Mouse (Mus musculus): Measurements from ENCODE around the gene Gvin1.
"Not testable (repeated sequence)": the region's sequence is repeated elsewhere in the genome, so short reads cannot be mapped to it uniquely, and the experiment has no call there.

The Gvin1 gene

DNA sequence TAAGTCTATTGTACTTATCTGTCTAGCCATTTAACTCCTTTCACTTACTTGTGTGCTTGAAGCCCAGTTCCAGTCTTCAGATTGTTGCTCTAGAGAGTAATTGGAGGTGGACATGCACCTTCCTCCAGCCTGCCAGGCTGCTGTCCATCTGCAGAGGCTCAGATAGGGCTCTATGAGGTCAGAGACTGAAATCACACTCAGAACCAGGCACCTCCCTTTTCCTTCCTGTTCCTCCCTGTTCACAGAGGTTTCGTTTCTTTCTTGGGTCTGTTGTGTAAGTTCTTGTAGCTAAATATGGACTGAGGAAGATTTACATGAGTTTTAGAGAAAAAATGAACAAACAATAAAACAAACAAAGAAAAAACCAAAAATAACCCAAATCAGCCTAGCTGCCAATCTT, at the start of gene Gvin1:
Gene Gvin1, minus strand, starts transcription at position 150 of the 400 bp plus-strand sequence.
- DNase-seq (ENCODE audit: low read depth) = not testable (repeated sequence)

- DNase-seq (ENCODE audit: low read depth) = no peak
These were observed 36.9 kb upstream of the Gvin1 start for GRCm38 (mm10) chr7:106251844-106252517.

DNA sequence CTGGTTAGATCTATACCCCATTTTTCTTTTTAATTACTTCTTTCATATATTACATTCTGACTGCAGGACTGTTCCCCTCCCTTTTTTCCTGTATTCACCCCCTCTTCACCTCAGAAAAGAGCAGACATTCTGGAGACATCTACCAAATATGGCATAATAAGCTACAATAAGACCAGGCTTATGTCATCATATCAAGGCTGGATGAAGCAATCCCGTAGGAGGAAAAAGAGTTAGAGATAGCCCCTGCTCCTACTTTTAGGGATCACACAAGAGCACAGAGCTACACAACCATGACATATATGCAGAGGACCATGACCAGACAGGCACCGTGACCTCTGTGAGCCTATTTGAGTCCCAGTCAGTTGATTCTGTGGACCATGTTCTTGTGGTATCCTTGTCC, 33.8 kb upstream of the Gvin1 start:
- DNase-seq (ENCODE audit: low read depth) = no peak

DNA sequence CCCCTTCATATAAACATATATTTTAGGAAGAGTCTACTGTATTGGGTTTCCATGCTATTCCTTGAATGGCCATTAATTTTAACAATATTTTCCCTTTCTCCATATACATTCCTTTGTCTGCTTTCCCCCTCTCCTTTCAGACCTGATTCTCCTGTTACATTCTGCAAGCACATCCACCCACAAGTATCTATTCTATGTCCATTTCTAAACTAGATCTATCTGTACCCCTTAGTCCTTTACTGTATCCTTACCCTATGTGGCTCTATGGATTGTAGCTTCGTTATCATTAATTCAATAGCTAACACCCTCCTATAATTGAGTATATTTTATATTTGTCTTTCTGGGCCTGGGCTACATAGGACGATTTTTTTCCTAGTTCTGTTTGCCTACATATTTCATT, 33.1 kb upstream of the Gvin1 start:
- DNase-seq (ENCODE audit: low read depth) = no peak

GRCm38 (mm10) chr7:106245601-106246000, 30.5 kb upstream of the Gvin1 start:
- no peak for DNase-seq (ENCODE audit: low read depth)

GRCm38 (mm10) chr7:106240484-106241275, 25.6 kb upstream of the Gvin1 start:
- not testable (repeated sequence) for DNase-seq (ENCODE audit: low read depth)

DNA sequence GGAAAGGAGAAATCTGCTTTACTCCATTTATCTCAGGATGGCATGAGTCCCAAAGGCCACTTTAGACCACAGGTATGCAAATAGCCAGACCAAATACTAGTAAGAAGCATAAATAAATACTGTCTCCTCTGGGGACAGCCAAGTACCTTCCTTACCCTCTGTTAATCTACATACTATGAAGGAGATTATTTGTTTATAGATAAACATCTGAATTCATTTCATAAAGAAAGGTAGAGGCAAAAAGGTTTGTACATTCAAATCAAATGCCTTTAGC, 22.0 kb upstream of the Gvin1 start:
- no peak for DNase-seq (ENCODE audit: low read depth)

GRCm38 (mm10) chr7:106236327-106237191, 21.4 kb upstream of the Gvin1 start:
- peak; percentile 9 for DNase-seq (ENCODE audit: low read depth)

- DNase-seq (ENCODE audit: low read depth) = no peak
These were observed 20.5 kb upstream of the Gvin1 start for GRCm38 (mm10) chr7:106235596-106235995.

GRCm38 (mm10) chr7:106215910-106216309, 784 bp upstream of the Gvin1 start:
- not testable (repeated sequence) for DNase-seq (ENCODE audit: low read depth)

DNA sequence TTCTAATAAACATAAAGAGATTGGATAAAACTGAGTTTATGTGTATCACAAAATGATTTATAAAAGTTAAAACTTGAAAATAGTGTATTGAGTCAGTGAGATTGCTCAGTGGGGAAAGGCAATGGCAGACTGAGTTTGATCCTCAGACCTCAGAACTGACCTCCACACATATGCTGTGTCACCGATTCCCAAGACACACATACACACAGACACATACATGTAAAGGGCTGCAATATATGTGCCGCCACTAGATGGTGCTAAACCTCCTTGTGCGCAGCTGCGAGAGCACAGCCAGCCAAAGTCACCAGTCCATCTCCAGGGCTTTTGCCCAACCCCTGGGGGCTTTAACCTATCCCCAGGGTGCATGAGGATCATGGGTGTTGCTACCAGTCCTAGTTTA, 1.4 kb downstream of the Gvin1 start:
- DNase-seq (ENCODE audit: low read depth) = not testable (repeated sequence)

- DNase-seq (ENCODE audit: low read depth) = not testable (repeated sequence)
These were observed 8.5 kb downstream of the Gvin1 start for GRCm38 (mm10) chr7:106206630-106207029.

DNA sequence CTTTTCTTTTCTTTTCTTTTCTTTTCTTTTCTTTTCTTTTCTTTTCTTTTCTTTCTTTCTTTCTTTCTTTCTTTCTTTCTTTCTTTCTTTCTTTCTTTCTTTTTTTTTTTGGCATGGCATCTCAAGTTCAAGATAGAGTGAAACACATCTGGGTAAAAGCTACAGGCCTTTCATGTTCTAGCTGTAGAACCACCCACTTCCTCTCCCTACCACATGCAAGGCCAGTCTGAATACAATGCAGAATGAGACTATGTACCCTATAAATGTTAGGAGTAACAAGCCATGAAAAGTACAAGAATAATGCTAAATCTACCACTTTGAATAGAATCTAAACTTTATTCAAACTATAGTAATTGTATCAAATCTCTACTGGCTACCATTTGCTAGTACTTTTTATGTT, 38.1 kb downstream of the Gvin1 start:
- not testable (repeated sequence) for DNase-seq (ENCODE audit: low read depth)

- not testable (repeated sequence) for DNase-seq (ENCODE audit: low read depth)
These were observed 69.9 kb downstream of the Gvin1 start for GRCm38 (mm10) chr7:106145013-106145754.

GRCm38 (mm10) chr7:106141128-106141895, 73.8 kb downstream of the Gvin1 start:
- not testable (repeated sequence) for DNase-seq (ENCODE audit: low read depth)

GRCm38 (mm10) chr7:106117090-106117948, 97.8 kb downstream of the Gvin1 start:
- DNase-seq (ENCODE audit: low read depth) = not testable (repeated sequence)
